Mouse (Mus musculus): ENCODE results near the gene Mtg1. TPM values are rescaled to one million over a fixed set of nuclear protein-coding genes. Genes with fewer than 3 reads are reported as not detected.

Mtg1 gene
- polyA plus RNA-seq, 1 experiment from 2014 or later: 20.7 TPM

- no peak overlapping the region for H3K27ac ChIP-seq (ENCODE audit: low read length)
- peaks cover 4% of the 10 kb centered on the region; the same call in 1 of the 2 replicates for H3K4me1 ChIP-seq (replicated peaks; ENCODE audit: control insufficient read depth, insufficient read depth, low read length)
- ATAC-seq (ENCODE audit: low read depth): no peak
- H3K27me3 ChIP-seq (ENCODE audit: control insufficient read depth, insufficient read depth, low read depth, low read length): no peaks in the 10 kb centered on the region
- 4% methylated on average over 14 of the region's 14 CpGs for WGBS
- H3K4me3 ChIP-seq (ENCODE audit: low read length): no peak overlapping the region
- H3K9me3 ChIP-seq (ENCODE audit: control insufficient read depth, low read length): no peaks in the 10 kb centered on the region
- no peaks in the 10 kb centered on the region for H3K36me3 ChIP-seq (ENCODE audit: control insufficient read depth, insufficient read depth, low read length)
- H3K9ac ChIP-seq (ENCODE audit: low read length): no peak overlapping the region
- H3K4me2 ChIP-seq (ENCODE audit: low read depth, low read length): no peak overlapping the region
Observed at GRCm38 (mm10) chr7:140141350-140141749, 4.0 kb downstream of the Mtg1 start.

DNA sequence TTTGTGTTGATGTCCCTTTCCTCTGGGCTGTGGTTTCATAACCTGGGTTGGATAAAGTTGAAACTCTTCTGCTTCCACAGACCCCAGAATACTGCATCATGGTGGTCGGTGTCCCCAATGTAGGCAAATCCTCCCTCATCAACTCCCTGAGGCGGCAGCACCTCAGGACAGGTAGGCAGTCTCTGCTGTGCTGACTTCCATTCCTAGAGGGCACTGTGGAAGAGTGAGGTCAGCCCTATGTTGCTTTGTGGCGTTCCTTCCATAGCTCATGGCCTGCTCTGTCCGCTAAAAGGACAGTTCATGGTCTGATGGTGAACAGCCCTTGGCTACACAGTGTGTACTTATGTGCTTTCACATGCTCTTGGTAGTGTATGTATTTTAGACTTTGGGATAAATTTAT, 7.2 kb downstream of the Mtg1 start:
- Histone ChIP-seq H3K27ac (ENCODE audit: low read length) (no peak overlapping the region), H3K36me3 (ENCODE audit: control insufficient read depth, insufficient read depth, low read length) (no peaks in the 10 kb centered on the region), H3K4me2 (ENCODE audit: low read depth, low read length) (no peak overlapping the region), H3K9ac (ENCODE audit: low read length) (no peak overlapping the region), H3K27me3 (ENCODE audit: control insufficient read depth, insufficient read depth, low read depth, low read length) (no peaks in the 10 kb centered on the region), H3K4me1 (replicated peaks; ENCODE audit: control insufficient read depth, insufficient read depth, low read length) (no peaks in the 10 kb centered on the region; the same call in 1 of the 2 replicates), H3K4me3 (ENCODE audit: low read length) (no peak overlapping the region), H3K9me3 (ENCODE audit: control insufficient read depth, low read length) (no peaks in the 10 kb centered on the region)
- 81% methylated on average over 4 of the region's 4 CpGs for WGBS
- ATAC-seq (ENCODE audit: low read depth): no peak

GRCm38 (mm10) chr7:140153383-140153782, 16.0 kb downstream of the Mtg1 start:
- Histone ChIP-seq H3K9me3 (ENCODE audit: control insufficient read depth, low read length) (no peaks in the 10 kb centered on the region), H3K9ac (ENCODE audit: low read length) (0 out of 2 replicates have a peak overlapping the region, but pooled peaks have one; percentile 38), H3K36me3 (ENCODE audit: control insufficient read depth, insufficient read depth, low read length) (no peaks in the 10 kb centered on the region), H3K4me1 (replicated peaks; ENCODE audit: control insufficient read depth, insufficient read depth, low read length) (peaks cover 3% of the 10 kb centered on the region; the same call in 1 of the 2 replicates), H3K4me2 (ENCODE audit: low read depth, low read length) (peak overlapping the region; percentile 44), H3K27me3 (ENCODE audit: control insufficient read depth, insufficient read depth, low read depth, low read length) (peaks cover 23% of the 10 kb centered on the region), H3K4me3 (ENCODE audit: low read length) (0 out of 2 replicates have a peak overlapping the region, but pooled peaks have one; percentile 16), H3K27ac (ENCODE audit: low read length) (no peak overlapping the region)
- ATAC-seq (ENCODE audit: low read depth): peak; percentile 15; the same call in 1 of the 2 replicates
- 3% methylated on average over 27 of the region's 28 CpGs for WGBS

DNA sequence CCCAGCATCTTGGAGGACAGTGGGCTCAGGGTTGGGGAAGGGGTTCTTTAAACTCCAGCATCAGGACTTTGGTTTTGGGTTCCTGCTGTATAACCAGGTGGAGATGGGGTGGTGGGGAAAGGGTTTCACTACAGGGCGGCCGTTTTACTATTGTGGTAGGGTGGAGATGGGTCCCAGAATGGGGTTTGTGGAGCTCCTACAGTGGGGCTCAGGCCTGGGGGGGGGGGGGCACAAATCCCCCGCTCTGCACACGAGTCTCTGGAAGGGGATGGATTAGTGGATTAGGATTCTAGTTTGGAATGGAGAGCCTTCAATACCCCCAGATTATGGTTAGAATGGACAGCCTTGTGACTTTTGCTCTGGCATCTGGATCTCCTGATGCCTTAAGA, 16.5 kb downstream of the Mtg1 start:
- Histone ChIP-seq H3K4me1 (replicated peaks; ENCODE audit: control insufficient read depth, insufficient read depth, low read length) (peaks cover 3% of the 10 kb centered on the region; the same call in 1 of the 2 replicates), H3K4me2 (ENCODE audit: low read depth, low read length) (no peak overlapping the region), H3K36me3 (ENCODE audit: control insufficient read depth, insufficient read depth, low read length) (no peaks in the 10 kb centered on the region), H3K27ac (ENCODE audit: low read length) (no peak overlapping the region), H3K4me3 (ENCODE audit: low read length) (no peak overlapping the region), H3K9me3 (ENCODE audit: control insufficient read depth, low read length) (no peaks in the 10 kb centered on the region), H3K9ac (ENCODE audit: low read length) (no peak overlapping the region), H3K27me3 (ENCODE audit: control insufficient read depth, insufficient read depth, low read depth, low read length) (peaks cover 27% of the 10 kb centered on the region)
- ATAC-seq (ENCODE audit: low read depth): no peak
- 28% methylated on average over 4 of the region's 4 CpGs for WGBS

- H3K4me1 ChIP-seq (replicated peaks; ENCODE audit: control insufficient read depth, insufficient read depth, low read length): peaks cover 3% of the 10 kb centered on the region; the same call in 1 of the 2 replicates
- H3K27ac ChIP-seq (ENCODE audit: low read length): no peak within 1 kb of the TSS
- H3K36me3 ChIP-seq (ENCODE audit: control insufficient read depth, insufficient read depth, low read length): no peaks in the 10 kb centered on the region
- peak within 1 kb of the TSS; percentile 22; the same call in 1 of the 2 replicates for H3K4me2 ChIP-seq (ENCODE audit: low read depth, low read length)
- no peak within 1 kb of the TSS for H3K9ac ChIP-seq (ENCODE audit: low read length)
- no peaks in the 10 kb centered on the region for H3K9me3 ChIP-seq (ENCODE audit: control insufficient read depth, low read length)
- H3K27me3 ChIP-seq (ENCODE audit: control insufficient read depth, insufficient read depth, low read depth, low read length): peaks cover 28% of the 10 kb centered on the region
- ATAC-seq (ENCODE audit: low read depth): no peak
- H3K4me3 ChIP-seq (ENCODE audit: low read length): 0 out of 2 replicates have a peak within 1 kb of the TSS, but pooled peaks have one; percentile 5
- 6% methylated on average over 28 of the region's 28 CpGs for WGBS
Observed at GRCm38 (mm10) chr7:140154218-140154927, 17.0 kb downstream of the Mtg1 start, which contains the start of gene Sprn. Gene Sprn, minus strand, starts transcription at chr7:140154877.

GRCm38 (mm10) chr7:140160363-140160762, 23.0 kb downstream of the Mtg1 start:
- peaks cover 5% of the 10 kb centered on the region; the same call in 1 of the 2 replicates for H3K27me3 ChIP-seq (ENCODE audit: control insufficient read depth, insufficient read depth, low read depth, low read length)
- no peak for ATAC-seq (ENCODE audit: low read depth)
- no peaks in the 10 kb centered on the region for H3K36me3 ChIP-seq (ENCODE audit: control insufficient read depth, insufficient read depth, low read length)
- WGBS: 71% methylated on average over 3 of the region's 3 CpGs
- H3K4me2 ChIP-seq (ENCODE audit: low read depth, low read length): no peak overlapping the region
- no peaks in the 10 kb centered on the region for H3K9me3 ChIP-seq (ENCODE audit: control insufficient read depth, low read length)
- no peak overlapping the region for H3K9ac ChIP-seq (ENCODE audit: low read length)
- H3K4me1 ChIP-seq (replicated peaks; ENCODE audit: control insufficient read depth, insufficient read depth, low read length): no peaks in the 10 kb centered on the region
- H3K4me3 ChIP-seq (ENCODE audit: low read length): no peak overlapping the region
- H3K27ac ChIP-seq (ENCODE audit: low read length): no peak overlapping the region

- WGBS: 72% methylated on average over 7 of the region's 7 CpGs
- no peak for ATAC-seq (ENCODE audit: low read depth)
- Histone ChIP-seq H3K9ac (ENCODE audit: low read length) (no peak within 1 kb of the TSS), H3K9me3 (ENCODE audit: control insufficient read depth, low read length) (no peaks in the 10 kb centered on the region), H3K4me1 (replicated peaks; ENCODE audit: control insufficient read depth, insufficient read depth, low read length) (no peaks in the 10 kb centered on the region), H3K4me2 (ENCODE audit: low read depth, low read length) (no peak within 1 kb of the TSS), H3K27me3 (ENCODE audit: control insufficient read depth, insufficient read depth, low read depth, low read length) (no peaks in the 10 kb centered on the region), H3K36me3 (ENCODE audit: control insufficient read depth, insufficient read depth, low read length) (no peaks in the 10 kb centered on the region), H3K4me3 (ENCODE audit: low read length) (no peak within 1 kb of the TSS), H3K27ac (ENCODE audit: low read length) (no peak within 1 kb of the TSS)
Observed at GRCm38 (mm10) chr7:140164664-140165063, 27.3 kb downstream of the Mtg1 start, which contains the start of gene Olfr522. Gene Olfr522, minus strand, starts transcription at chr7:140164764.

GRCm38 (mm10) chr7:140167950-140168349, 30.6 kb downstream of the Mtg1 start:
- no peaks in the 10 kb centered on the region for H3K27me3 ChIP-seq (ENCODE audit: control insufficient read depth, insufficient read depth, low read depth, low read length)
- no peak for ATAC-seq (ENCODE audit: low read depth)
- H3K9me3 ChIP-seq (ENCODE audit: control insufficient read depth, low read length): no peaks in the 10 kb centered on the region
- no peak overlapping the region for H3K27ac ChIP-seq (ENCODE audit: low read length)
- no peaks in the 10 kb centered on the region for H3K4me1 ChIP-seq (replicated peaks; ENCODE audit: control insufficient read depth, insufficient read depth, low read length)
- H3K4me3 ChIP-seq (ENCODE audit: low read length): no peak overlapping the region
- H3K4me2 ChIP-seq (ENCODE audit: low read depth, low read length): no peak overlapping the region
- H3K36me3 ChIP-seq (ENCODE audit: control insufficient read depth, insufficient read depth, low read length): no peaks in the 10 kb centered on the region
- H3K9ac ChIP-seq (ENCODE audit: low read length): no peak overlapping the region
- WGBS: 57% methylated on average over 1 of the region's 1 CpGs

DNA sequence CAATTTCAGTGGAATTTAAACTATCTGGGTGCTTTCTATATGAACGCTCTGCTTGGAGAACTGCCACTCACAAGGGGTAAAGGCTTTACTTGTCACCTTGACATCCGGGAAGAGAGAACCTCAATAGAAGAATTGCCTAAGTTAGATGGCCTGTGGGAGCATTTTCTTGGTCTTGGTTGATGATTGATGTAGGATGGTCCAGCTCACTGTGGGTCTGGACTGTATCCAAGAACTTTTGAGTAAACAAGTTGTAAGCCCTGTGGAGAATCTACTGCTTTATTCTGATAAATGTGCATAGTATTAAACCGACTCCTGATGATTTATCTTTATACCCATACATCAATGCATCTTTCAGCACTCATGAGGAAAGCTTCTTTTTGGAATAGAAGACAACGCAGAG, 32.0 kb downstream of the Mtg1 start:
- no peaks in the 10 kb centered on the region for H3K9me3 ChIP-seq (ENCODE audit: control insufficient read depth, low read length)
- no peak for ATAC-seq (ENCODE audit: low read depth)
- WGBS: 62% methylated on average over 4 of the region's 4 CpGs

More for the DNA sequence above, 32.0 kb downstream of the Mtg1 start:
- Histone ChIP-seq H3K4me3 (ENCODE audit: low read length) (no peak overlapping the region), H3K27me3 (ENCODE audit: control insufficient read depth, insufficient read depth, low read depth, low read length) (no peaks in the 10 kb centered on the region), H3K4me2 (ENCODE audit: low read depth, low read length) (no peak overlapping the region), H3K27ac (ENCODE audit: low read length) (no peak overlapping the region), H3K36me3 (ENCODE audit: control insufficient read depth, insufficient read depth, low read length) (no peaks in the 10 kb centered on the region), H3K9ac (ENCODE audit: low read length) (no peak overlapping the region), H3K4me1 (replicated peaks; ENCODE audit: control insufficient read depth, insufficient read depth, low read length) (no peaks in the 10 kb centered on the region)

Measured in lung, embryonic 16.5 days (tissue).